Mouse (Mus musculus) liver, embryonic 14.5 days (tissue): ENCODE data around the gene Cntnap2.

ENCODE experiments used
- CTCF ChIP-seq: IDR thresholded peaks from 2 replicates; pipeline ENCODE4 v1.5.1; 2016; ENCODE audit warnings: antibody characterized with exemption, low read depth, control low read depth
- EP300 ChIP-seq: IDR thresholded peaks from 2 replicates; pipeline ENCODE4 v1.6.1; 2016; ENCODE audit warnings: antibody characterized with exemption, low read depth

DNA sequence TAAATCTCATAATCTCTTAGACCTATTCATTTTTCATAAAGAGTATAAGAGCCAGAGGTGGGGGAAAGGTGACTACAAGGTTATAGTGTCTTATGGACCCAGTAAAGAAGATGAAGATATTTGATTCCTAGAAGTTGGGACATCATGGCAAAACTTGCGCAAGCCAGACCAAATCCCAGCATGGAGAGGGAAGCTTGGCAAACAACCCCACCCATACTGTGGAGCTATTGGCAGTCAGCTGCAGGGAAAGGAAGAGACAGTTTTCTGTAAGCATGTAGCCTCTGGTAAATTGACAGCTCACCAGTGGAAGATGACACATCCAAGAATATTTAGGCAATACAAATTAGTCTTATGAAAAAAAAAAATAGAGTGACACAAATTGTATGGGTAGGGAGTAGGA lies 931.9 kb downstream of the Cntnap2 start:
- no peak for TF ChIP-seq EP300
- TF ChIP-seq CTCF: no peak
